Mouse (Mus musculus): Measurements from ENCODE around the gene Ap5s1.

The Ap5s1 gene

DNA sequence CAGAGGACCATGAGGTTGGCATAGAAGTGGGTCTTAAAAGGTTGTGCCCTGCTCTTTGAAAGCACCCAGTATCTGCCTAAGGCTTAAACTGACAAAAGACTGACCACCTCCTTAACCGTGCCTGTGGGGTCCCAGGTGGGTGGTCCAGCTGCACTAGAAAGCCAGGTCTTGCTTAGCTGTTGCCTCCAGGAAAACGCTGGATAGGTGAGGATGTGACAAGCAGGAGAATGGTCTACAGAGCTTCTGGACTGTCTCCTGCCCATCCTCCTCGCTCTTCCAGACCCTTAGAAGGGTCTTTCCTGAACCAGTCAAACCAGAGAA lies 19.3 kb upstream of the Ap5s1 start:
- peak; percentile 33 for DNase-seq (ENCODE audit: low read depth)

DNA sequence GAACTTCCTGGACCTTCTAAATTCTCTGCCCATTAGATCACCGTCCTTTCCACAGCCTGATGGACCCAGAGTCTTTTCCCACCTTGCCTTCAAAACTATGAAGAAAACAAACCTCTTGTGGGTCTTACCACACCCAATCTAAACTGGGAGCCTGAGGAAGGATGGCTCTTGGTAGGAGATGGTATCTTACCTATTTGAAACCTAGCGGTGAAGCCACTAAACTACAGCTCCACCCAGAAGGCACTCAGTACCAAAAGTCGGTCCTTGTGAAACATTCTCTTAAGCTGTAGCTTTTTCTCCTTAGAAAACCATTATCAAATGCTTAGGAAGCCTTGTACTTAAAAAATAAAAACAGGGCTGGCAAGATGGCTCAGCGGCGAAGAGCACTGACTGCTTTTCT lies 18.6 kb upstream of the Ap5s1 start:
- peak; percentile 61 for DNase-seq (ENCODE audit: low read depth)

DNA sequence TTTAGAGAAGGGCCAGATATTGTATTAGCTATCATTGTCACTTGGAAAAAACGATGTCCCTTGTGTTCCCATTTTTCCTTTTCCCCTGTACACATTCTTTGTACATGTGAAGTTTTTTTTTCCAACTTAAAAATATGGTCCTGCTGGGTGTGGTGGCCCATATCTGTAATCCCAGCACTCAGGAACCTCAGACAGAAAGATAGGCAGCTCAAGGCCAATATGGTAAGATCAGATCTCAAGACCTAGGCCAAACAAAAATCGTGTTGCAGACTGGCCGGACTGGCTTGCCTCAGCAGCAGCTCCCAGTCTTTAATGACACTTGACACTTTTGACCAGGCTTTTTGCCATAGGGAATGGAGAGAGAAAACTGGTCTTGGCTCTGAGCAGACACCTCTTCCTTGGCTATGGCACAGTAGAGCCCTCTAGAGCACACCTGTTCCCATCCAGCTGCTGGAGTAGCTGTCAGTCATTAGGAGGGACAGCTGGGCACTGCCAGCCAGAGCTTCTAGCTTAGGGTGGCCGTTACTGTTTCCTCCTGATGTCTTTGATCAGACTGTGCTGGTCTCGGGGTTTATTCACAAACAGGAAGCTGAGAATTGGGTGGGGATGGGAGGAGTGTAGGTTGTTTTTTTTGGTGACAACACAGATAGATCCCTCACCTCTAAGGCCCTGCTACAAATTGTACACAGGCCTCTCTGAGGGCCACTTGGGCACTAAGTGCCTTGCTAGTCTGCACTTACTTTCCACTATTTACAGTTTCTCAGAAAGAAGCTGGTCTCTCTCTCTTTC lies 17.2 kb upstream of the Ap5s1 start:
- DNase-seq (ENCODE audit: low read depth): peak; percentile 62

DNA sequence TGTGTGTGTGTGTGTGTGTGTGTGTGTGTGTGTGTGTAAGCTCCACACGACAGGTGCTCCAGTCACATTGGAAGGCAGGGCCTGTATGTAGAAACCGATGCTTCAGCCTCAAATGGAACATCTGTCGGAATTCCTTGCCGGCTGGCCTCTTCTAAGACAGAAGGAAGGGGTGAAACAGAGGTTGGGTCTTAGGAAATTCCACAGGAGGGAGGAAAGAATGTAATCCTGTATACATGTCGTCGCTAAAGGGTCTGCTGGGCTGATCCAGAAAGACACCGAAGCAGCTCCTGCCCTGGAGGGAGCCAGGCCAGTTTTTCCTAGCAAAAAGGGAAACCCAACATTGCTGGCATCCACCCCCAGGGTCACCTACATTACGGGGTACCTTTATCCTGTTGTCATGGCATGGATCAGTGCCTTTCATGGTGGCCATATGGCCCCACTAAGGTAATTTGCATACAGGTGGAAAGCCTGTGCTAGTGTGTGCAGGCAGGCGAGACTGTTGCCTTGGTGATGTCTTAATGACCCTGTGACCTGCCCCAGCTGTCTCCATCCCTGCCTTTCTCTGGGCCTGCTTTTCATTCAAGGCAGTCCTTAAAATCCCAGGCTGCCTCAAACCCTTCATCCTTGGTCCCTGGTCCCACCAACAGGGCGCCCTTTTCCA lies 16.4 kb upstream of the Ap5s1 start:
- no peak for DNase-seq (ENCODE audit: low read depth)

DNA sequence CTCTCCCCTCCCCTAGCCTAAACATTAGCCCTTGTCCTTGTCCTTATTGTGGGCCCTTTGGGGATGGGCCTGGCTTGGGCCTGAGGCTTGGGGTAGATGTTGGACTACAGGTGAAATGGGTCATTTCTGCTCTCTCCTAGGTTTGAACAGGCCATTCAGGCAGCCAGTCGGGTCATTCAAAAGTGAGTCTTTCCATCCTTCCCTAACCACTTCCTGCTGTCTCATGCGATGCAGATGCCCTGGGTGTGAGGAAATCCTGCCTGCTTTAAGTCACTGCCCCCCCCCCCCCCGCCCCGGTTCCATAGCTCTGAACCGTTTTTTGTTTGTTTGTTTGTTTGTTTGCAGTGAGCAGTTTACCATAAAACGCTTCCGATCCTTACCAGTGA lies 15.9 kb upstream of the Ap5s1 start:
- DNase-seq (ENCODE audit: low read depth): peak; percentile 37

DNA sequence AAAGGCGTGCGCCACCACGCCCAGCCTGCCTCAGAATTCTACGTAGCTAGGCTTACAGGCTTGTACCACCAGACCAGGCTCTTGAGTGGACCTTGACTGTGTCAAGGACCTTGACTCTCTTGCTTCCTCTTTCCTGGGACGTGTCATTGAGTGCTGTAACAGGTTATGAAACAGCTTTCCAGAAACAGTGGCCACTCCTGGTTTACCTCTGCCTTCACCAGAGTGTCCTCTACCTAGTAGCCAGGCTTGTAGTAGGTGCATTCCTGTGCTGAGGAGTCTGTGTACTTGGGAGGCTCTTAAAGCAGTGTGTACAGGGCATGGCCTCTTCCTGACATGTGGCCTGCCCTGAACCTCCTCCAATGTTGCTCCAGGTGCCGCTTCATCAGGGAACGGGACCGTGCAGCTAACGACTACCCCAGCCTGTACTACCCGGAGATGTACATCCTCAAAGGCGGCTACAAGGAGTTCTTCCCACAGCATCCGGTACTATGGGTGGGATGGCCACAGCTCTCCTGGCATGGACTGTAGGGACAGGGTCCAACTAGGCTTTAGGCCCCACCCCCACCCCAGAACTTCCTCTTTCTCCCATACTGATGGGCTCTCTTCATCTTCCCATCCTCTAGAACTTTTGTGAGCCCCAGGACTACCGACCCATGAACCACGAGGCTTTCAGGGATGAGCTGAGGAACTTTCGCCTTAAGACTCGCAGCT lies 10.1 kb upstream of the Ap5s1 start:
- no peak for DNase-seq (ENCODE audit: low read depth)

DNA sequence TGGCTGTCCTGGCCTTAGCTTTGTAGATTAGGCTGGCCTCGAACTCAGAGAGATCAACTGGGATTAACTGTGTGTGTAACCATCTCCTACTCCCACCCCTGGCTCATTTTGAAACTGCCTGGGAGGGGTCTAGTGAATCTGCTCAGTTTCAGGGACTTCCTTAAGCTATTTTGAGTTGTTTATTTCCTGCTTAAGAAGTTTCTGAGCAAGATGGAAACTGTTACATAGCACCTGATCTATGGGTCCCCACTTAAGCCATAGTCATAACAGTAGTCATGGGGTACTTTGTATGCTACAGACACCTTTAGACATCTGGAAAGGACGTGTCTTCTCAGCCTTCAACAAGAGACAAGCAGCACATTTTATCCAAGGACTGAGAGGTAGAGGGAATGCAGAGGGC lies 6.2 kb upstream of the Ap5s1 start:
- no peak for DNase-seq (ENCODE audit: low read depth)

DNA sequence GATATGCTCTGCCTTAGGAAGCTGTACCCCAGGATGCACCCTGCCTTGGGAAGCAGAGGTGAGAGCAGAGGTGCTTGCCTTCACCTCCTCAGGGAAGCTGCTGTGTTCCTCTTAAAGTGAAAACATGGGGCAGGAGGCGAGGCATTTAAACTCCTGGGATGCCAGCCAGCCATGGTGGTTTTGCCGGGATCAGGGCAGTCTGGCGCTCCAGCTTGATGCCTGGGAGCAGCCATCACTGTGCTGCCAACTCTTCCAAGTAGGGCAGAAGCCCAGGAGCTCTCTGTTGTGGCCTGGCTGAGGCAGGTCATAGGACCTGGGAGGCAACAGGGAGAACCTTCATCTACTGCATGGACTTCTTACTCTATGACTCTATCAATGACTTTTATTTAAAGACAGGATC lies 5.6 kb upstream of the Ap5s1 start:
- DNase-seq (ENCODE audit: low read depth): no peak

DNA sequence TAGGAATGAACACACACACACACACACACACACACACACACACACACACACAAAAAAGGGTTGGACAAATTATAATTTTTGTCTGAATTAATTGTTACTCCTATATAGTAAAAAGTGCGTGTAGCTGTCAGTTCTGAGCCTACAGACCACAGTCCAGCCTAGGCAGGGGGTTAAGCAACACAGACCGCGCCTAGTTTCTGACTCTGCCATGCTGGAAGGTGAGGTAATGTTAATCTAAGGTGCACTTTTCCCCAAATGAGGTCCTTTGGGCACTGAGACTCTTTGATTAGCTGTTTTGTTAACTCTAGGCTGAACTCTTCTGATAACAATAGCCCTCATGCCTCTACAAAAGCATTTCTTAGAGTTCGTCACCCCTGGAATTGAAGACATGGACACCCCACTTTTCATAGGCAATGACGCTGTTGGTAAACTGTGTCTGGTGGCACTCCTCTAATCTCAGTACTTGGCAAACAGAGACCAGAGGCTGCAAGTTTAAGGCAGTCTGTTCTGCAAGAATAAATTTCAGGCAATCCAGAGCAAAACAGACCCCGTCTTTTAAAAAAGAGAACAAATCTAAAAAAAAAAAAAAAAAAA lies 3.0 kb upstream of the Ap5s1 start:
- DNase-seq (ENCODE audit: low read depth): no peak

DNA sequence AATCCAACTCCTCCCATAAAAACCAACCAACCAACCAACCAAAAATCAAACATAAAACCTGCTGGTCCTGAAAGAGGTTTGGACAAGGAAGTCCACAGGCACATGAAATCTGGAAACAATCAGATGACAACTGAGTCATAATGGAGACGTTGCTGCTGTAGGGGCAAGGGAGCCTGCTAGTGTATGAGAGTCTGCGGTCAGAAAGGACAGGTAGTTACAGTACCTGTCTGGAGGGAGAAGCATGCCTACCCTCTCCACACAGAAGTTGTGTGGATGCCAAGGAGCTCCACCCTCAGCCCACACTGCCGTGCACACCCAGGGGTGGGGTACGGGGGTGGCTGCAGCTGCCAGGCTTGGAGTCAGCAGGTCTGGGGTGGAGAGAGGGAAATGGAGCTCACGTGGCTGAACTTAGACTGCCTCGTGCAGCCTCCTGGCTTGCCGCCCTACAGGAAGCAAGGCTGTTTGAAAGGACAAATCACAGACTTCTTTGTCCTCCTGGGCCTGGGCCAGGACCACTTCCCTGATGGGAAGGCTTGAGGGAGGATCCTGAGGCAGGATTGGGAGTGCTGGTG lies 2.4 kb upstream of the Ap5s1 start:
- peak; percentile 52 for DNase-seq (ENCODE audit: low read depth)

DNA sequence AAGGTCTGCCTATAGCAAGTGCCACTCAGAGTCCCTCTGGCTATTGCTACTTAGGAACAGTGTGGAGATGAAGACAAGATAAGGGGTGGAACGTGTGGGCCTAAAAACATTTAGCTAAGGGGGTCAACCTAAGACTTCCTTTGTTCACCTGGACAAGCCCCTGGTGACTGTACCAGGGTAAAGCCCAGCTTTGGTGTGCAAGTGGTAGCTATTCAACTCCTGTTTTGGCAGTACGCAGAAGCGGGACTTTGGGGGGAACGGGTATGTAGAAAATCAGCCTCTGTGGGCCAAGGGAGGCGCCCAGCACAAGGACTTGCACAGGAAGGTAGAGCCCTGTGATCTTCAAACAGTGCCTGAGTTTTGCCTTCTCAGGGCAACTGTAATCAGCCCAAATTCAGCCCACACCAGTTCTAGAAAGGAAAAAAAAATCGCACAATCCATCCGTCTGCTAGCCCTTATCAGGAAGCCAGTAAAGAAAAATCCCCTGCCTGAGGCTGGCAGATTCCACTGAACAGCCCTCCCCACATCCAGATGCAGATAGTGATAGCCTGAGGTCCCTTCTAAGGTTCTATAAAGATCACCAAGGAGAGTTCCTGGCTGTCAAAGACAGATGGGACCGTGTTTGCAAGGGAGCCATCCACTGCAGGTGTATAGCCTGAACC lies 1.2 kb upstream of the Ap5s1 start:
- DNase-seq (ENCODE audit: low read depth): no peak

DNA sequence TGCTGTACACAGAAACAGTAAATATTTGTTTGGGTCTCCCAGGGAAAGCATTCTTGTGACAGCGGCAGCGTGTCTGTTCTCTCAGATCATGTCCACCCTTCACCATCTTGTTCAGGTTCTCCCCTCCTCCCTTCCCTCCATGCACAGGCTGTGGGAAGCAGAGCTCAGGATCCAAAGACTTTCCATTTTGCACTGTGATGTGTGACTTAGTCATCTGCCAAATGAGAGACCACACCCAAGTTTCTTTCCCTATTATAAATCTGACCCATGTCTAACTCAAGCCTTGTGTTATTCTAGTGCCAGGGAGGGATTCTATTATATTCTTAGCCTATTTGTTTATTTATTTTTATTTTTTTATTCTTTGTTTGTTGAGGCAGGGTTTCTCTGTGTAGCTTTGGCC lies 1.5 kb downstream of the Ap5s1 start:
- DNase-seq (ENCODE audit: low read depth): no peak

DNA sequence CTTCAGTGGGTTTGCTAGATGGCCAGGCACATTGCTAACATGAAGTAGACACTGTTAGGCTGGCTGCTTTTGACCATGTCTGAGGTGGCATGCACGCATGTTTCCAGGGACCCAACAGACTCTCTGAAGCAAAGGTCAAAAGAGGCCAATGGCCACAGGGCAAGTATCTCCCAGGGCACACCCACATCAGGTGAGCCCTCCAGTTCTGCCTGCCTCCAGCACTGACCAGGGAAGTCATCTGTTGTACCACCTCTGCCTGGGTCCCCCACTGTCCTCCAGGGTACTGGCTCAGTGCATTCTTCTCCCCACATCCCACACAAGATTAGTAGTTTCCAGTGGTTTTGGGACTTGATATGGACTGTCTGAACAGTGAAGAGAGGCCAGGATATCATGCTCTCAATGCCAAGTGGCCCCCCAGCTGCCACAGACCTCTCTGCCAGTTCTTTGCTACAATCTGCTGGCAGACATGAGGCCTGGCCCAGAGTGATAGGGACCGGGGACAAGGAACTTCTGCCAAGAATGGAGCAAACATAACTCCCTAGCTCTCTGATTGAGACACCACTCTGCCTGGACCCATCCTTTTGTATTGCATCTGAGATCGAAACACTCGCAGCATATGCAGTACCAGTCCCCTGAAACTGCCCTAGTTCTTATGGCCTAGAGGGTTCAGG lies 2.4 kb downstream of the Ap5s1 start:
- no peak for DNase-seq (ENCODE audit: low read depth)

DNA sequence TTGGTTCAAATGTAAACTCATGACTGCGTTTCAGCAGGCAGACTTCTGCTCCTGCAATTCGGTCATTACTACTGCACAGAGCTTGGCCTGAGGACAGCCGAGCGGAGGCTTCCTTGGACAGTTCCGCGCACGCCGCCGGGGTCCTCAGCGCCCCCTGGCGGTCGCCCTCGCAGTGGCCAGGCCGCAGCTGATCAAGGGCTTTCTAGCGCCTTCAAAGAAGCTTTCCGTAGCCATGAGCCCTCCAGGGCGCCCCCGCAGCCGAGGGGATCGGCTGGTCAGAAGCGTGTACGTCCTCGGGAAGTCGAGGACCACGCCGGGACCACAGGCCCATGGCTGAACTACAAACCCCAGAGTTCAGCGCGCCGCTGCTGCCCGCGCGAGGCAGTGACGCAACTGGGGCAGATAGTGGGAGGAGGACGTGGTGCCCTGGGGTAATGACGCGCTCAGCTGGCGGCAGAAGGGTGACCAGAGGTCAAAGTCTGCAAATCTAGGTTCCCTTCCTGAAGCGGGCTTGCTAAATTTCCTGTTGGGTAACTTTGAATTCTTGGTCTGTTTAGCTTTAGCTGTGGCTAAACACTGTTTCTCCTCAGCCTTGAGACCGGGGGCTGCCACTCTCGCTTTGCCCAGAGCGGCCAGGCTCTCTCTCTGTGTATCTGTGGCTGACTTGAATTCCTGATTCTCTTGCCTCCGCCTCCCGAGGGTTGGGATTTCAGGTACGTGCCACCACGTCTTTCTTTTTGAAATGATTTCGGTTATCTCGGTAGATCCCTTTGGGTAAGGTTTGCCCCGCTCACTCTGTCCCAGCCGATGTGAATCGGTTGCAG lies 3.3 kb downstream of the Ap5s1 start:
- DNase-seq (ENCODE audit: low read depth): peak; percentile 92

DNA sequence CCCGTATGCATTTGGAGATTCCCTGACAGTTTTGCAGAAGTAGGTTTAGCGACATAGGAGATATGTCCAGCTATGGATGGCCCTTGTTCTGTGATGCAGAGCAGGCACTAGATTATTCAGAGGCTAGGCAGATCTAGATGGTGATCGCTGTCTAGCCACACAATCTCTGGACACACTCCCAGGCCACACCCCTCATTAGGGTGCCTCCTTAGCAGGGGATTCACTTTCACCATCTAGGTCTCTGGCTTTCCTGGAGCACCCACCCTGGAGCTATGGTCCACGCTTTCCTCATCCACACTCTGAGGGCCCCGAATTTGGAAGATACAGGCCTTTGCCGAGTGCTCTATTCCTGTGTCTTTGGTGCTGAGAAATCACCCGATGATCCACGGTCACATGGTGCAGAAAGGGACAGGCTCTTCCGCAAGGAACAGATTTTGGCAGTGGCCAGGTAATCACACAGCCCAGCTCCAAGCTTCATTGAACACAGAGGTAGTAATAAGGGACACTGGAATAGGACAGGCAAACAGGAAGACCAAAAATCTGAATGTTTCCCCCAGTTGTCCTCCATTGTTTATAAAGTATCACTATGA lies 4.2 kb downstream of the Ap5s1 start:
- DNase-seq (ENCODE audit: low read depth): no peak

DNA sequence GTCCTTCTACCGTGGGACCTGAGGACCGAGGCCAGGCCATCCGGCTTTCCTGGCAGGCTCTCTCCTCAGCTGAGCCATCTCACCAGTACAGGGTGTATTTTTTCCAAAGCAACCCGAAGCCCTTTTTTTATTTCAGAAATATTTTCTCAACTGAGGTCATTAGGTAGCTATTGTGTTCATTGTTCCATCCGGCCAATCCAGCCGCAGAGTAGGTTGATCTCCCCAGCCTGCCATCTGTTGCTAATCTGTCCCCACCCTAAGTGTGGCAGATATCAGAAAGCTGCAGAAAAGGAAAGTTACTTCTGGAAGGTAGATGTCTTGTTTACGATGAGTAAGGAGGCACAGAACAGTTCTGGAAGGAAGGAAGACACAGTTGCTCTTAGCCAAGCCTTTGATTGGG lies 6.9 kb downstream of the Ap5s1 start:
- DNase-seq (ENCODE audit: low read depth): no peak

DNA sequence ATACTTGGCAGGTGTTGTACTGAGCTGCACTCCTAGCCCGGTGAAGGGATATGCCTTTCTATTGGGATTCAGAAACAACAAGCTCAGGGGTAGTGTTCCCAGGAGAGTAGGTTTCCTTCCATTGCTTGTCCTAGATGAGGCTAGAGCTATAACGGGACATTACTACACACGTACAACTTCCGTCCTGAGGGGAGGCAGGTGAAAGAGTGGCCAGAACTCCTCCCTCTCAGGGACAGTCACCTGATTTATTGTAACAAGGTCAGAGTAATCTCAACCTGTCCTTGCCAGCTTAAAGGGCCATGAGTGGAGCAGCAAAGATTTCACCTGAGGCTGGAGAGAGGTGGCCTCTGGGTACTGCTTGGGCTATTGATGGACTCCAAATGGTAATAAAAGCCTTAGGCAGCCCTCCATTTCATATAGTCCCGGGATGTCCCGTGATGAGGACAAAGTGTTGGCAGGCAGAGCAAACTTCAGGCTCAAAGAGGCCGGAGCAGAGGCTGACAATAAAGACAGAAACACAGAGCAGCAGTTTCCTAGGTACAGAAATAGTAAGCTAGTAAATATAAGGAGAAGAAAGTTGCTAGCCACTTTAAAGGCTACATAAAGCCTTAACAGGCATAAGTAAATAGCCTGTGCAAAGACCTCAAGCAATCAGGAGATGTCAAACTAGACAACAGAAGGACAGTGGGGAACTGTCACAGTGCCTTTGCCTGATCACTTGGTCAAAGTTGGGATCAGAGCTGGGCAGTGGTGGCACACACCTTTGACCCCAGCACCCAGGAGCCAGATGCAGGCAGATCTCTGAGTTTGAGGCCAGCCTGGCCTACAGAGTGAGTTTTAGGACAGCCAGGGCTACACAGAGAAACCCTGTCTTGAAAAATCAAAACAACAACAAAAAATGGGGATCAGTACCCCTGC lies 9.3 kb downstream of the Ap5s1 start:
- no peak for DNase-seq (ENCODE audit: low read depth)

DNA sequence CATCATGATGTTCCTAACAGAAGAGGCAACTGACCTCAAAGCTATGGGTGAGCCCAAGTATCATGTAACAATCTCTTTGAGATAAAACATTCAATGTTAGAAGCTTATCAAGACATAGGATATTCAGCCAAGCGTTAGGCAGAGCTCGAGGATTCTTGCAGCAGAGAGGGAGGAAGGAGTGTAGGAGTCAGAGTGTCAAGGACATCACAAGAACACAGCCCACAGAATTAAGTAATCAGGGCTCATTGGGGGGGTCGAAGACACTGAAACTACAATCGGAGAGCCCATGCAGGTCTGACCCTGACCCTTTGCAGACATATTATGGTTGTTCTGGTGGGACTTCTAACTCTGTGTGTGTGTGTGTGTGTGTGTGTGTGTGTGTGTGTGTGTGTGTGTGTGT lies 13.2 kb downstream of the Ap5s1 start:
- no peak for DNase-seq (ENCODE audit: low read depth)

DNA sequence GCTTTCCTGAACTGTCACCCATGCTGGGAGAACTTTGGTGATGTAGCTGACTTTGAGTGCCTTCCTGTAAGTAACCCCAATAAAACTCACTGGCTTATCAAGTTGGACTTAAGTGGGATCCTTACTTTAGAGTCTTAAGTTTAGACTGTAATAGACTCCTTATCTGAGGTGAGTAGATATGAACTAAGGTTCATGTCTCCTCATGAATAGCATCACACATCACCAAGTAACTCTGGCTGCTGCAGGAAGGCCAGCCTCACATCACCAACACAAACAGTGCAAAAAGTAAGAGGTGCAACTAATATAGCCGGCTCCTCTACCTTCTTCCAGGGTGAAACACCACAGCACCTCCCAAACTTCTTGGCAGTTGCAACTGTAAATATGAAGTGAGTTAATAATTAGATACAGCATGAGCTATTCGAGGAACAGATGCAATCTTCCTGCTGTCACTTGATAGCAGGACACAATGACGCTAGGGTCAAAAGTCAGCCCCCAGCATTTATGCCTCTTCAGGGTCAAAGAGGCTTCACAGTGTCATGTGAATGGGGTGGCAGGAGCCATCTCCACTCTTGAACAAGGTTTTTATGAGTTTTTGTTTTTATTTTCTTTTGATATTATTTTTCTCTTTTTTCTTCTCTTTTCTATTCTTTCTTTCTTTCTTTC lies 15.1 kb downstream of the Ap5s1 start:
- DNase-seq (ENCODE audit: low read depth): no peak
